Mouse (Mus musculus) hindbrain, embryonic 12.5 days (tissue): ENCODE results near the gene Clint1. TPM values are rescaled to one million over a fixed set of nuclear protein-coding genes. Genes with fewer than 3 reads are reported as not detected.

Source experiments
- ATAC-seq: fragments of 200-750 bp; cut with Nextera tagmentation; 2 replicates; pipeline ENCODE4 v1.8.0; 2017; ENCODE audit warnings: moderate TSS enrichment; ENCODE audit not compliant: low FRiP score
- H3K27ac ChIP-seq: fragments of 300-500 bp; sonication (generic); 2 replicates; pipeline ENCODE4 v1.5.1; 2016; ENCODE audit warnings: mild to moderate bottlenecking
- H3K27me3 ChIP-seq: fragments of 300-500 bp; sonication (generic); 2 replicates; pipeline ENCODE4 v1.6.1; 2016; ENCODE audit warnings: mild to moderate bottlenecking
- H3K36me3 ChIP-seq: fragments of 300-500 bp; sonication (generic); 2 replicates; pipeline ENCODE4 v1.6.1; 2016; ENCODE audit warnings: mild to moderate bottlenecking
- H3K4me1 ChIP-seq: fragments of 300-500 bp; sonication (generic); 2 replicates; pipeline ENCODE4 v1.6.1; 2016
- H3K4me2 ChIP-seq: fragments of 300-500 bp; sonication (generic); replicated peaks from 2 replicates; pipeline ENCODE4 v1.6.1; 2016; ENCODE audit warnings: mild to moderate bottlenecking
- H3K4me3 ChIP-seq: fragments of 300-500 bp; sonication (generic); 2 replicates; pipeline ENCODE4 v1.5.1; 2016; ENCODE audit warnings: mild to moderate bottlenecking
- H3K9ac ChIP-seq: fragments of 300-500 bp; sonication (generic); 2 replicates; pipeline ENCODE4 v1.6.1; 2016; ENCODE audit warnings: mild to moderate bottlenecking, moderate library complexity
- H3K9me3 ChIP-seq: fragments of 300-500 bp; sonication (generic); replicated peaks from 2 replicates; pipeline ENCODE4 v1.6.1; 2016; ENCODE audit warnings: mild to moderate bottlenecking
- WGBS: fragments of 180-500 bp; shearing (Covaris S2); methylation state at CpG from one replicate; pipeline ENCODE4 v1.1.7; 2016; 5-methylcytosine and 5-hydroxymethylcytosine counted together
- polyA plus RNA-seq: library from polyadenylated mRNA; unstranded; fragments of >200 nt; fragmentation: Nextera tagmentation; extraction: Ambion mirVana; gene quantifications from 2 replicates; pipeline ENCODE4 v1.2.1, GENCODE M21; 2016

Gene Clint1
- polyA plus RNA-seq, 1 experiment from 2014 or later = 82.3 TPM

- Histone ChIP-seq H3K9ac (no peak overlapping the region), H3K4me3 (no peak overlapping the region), H3K4me1 (peaks cover 24% of the 10 kb centered on the region), H3K9me3 (no peaks in the 10 kb centered on the region), H3K36me3 (0 out of 2 replicates have a peak, but pooled peaks cover 3% of the 10 kb centered on the region), H3K27ac (no peak overlapping the region), H3K27me3 (no peaks in the 10 kb centered on the region), H3K4me2 (no peak overlapping the region)
- 67% methylated on average over 3 of the region's 3 CpGs for WGBS
- ATAC-seq = no peak
These were observed 2.0 kb upstream of the Clint1 start for GRCm38 (mm10) chr11:45849859-45850258.

- no peak overlapping the region for H3K27ac ChIP-seq
- ATAC-seq = no peak
- no peaks in the 10 kb centered on the region for H3K27me3 ChIP-seq
- H3K4me2 ChIP-seq = no peak overlapping the region
- no peaks in the 10 kb centered on the region for H3K9me3 ChIP-seq
- H3K4me1 ChIP-seq = peaks cover 27% of the 10 kb centered on the region
- H3K36me3 ChIP-seq = 0 out of 2 replicates have a peak, but pooled peaks cover 3% of the 10 kb centered on the region
- H3K9ac ChIP-seq = no peak overlapping the region
- whole genome bisulfite sequencing = 50% methylated on average over 3 of the region's 3 CpGs
- no peak overlapping the region for H3K4me3 ChIP-seq
These were observed 1.5 kb upstream of the Clint1 start for GRCm38 (mm10) chr11:45850317-45850716.

GRCm38 (mm10) chr11:45852124-45852994, 508 bp downstream of the Clint1 start:
- Histone ChIP-seq H3K27ac (peak overlapping the region; percentile 84), H3K9ac (peak overlapping the region; percentile 98), H3K4me2 (peak overlapping the region; percentile 81), H3K4me3 (peak overlapping the region; percentile 99), H3K9me3 (no peaks in the 10 kb centered on the region), H3K4me1 (peaks cover 30% of the 10 kb centered on the region), H3K36me3 (0 out of 2 replicates have a peak, but pooled peaks cover 3% of the 10 kb centered on the region), H3K27me3 (no peaks in the 10 kb centered on the region)
- 2% methylated on average over 43 of the region's 58 CpGs for WGBS
- ATAC-seq = peak; percentile 88

- Histone ChIP-seq H3K27me3 (no peaks in the 10 kb centered on the region), H3K9me3 (no peaks in the 10 kb centered on the region), H3K36me3 (0 out of 2 replicates have a peak, but pooled peaks cover 3% of the 10 kb centered on the region), H3K4me1 (peaks cover 30% of the 10 kb centered on the region), H3K4me3 (peak overlapping the region; percentile 99; the same call in 1 of the 2 replicates), H3K27ac (no peak overlapping the region), H3K9ac (no peak overlapping the region), H3K4me2 (peak overlapping the region; percentile 81)
- 74% methylated on average over 6 of the region's 6 CpGs for WGBS
- ATAC-seq = no peak
These were observed 1.1 kb downstream of the Clint1 start for GRCm38 (mm10) chr11:45852995-45853317.

GRCm38 (mm10) chr11:45853916-45854315, 2.1 kb downstream of the Clint1 start:
- Histone ChIP-seq H3K4me2 (no peak overlapping the region), H3K27me3 (no peaks in the 10 kb centered on the region), H3K4me3 (no peak overlapping the region), H3K9ac (no peak overlapping the region), H3K27ac (no peak overlapping the region), H3K4me1 (peaks cover 30% of the 10 kb centered on the region), H3K36me3 (0 out of 2 replicates have a peak, but pooled peaks cover 3% of the 10 kb centered on the region), H3K9me3 (no peaks in the 10 kb centered on the region)
- 94% methylated on average over 2 of the region's 2 CpGs for WGBS
- ATAC-seq = no peak

- Histone ChIP-seq H3K4me3 (no peak overlapping the region), H3K9ac (no peak overlapping the region), H3K36me3 (0 out of 2 replicates have a peak, but pooled peaks cover 3% of the 10 kb centered on the region), H3K4me1 (peaks cover 30% of the 10 kb centered on the region), H3K27ac (no peak overlapping the region), H3K9me3 (no peaks in the 10 kb centered on the region), H3K27me3 (no peaks in the 10 kb centered on the region), H3K4me2 (no peak overlapping the region)
- WGBS = 74% methylated on average over 7 of the region's 7 CpGs
- ATAC-seq = no peak
These were observed 2.5 kb downstream of the Clint1 start for GRCm38 (mm10) chr11:45854381-45854780.

- Histone ChIP-seq H3K9ac (no peak overlapping the region), H3K4me1 (peaks cover 30% of the 10 kb centered on the region), H3K4me2 (no peak overlapping the region), H3K27me3 (no peaks in the 10 kb centered on the region), H3K27ac (no peak overlapping the region), H3K4me3 (no peak overlapping the region), H3K36me3 (0 out of 2 replicates have a peak, but pooled peaks cover 3% of the 10 kb centered on the region), H3K9me3 (no peaks in the 10 kb centered on the region)
- 78% methylated on average over 7 of the region's 7 CpGs for WGBS
- no peak for ATAC-seq
These were observed 3.7 kb downstream of the Clint1 start for GRCm38 (mm10) chr11:45855407-45856148.

GRCm38 (mm10) chr11:45856149-45856516, 4.3 kb downstream of the Clint1 start:
- peaks cover 30% of the 10 kb centered on the region for H3K4me1 ChIP-seq
- no peak overlapping the region for H3K4me3 ChIP-seq

GRCm38 (mm10) chr11:45861334-45861733, 9.5 kb downstream of the Clint1 start:
- Histone ChIP-seq H3K27me3 (no peaks in the 10 kb centered on the region), H3K4me3 (no peak overlapping the region), H3K9ac (no peak overlapping the region), H3K27ac (no peak overlapping the region), H3K4me1 (0 out of 2 replicates have a peak, but pooled peaks cover 3% of the 10 kb centered on the region), H3K36me3 (no peaks in the 10 kb centered on the region), H3K4me2 (no peak overlapping the region), H3K9me3 (no peaks in the 10 kb centered on the region)
- no peak for ATAC-seq
- WGBS = 85% methylated on average over 7 of the region's 7 CpGs

More at GRCm38 (mm10) chr11:45856149-45856516, 4.3 kb downstream of the Clint1 start:
- Histone ChIP-seq H3K27ac (no peak overlapping the region), H3K36me3 (0 out of 2 replicates have a peak, but pooled peaks cover 3% of the 10 kb centered on the region), H3K4me2 (no peak overlapping the region), H3K27me3 (no peaks in the 10 kb centered on the region), H3K9me3 (no peaks in the 10 kb centered on the region), H3K9ac (no peak overlapping the region)
- WGBS = 87% methylated on average over 6 of the region's 6 CpGs
- no peak for ATAC-seq

GRCm38 (mm10) chr11:45864409-45864808, 12.6 kb downstream of the Clint1 start:
- 93% methylated on average over 3 of the region's 3 CpGs for WGBS
- no peaks in the 10 kb centered on the region for H3K9me3 ChIP-seq
- no peak overlapping the region for H3K4me2 ChIP-seq
- no peaks in the 10 kb centered on the region for H3K36me3 ChIP-seq
- ATAC-seq = no peak
- H3K4me1 ChIP-seq = no peaks in the 10 kb centered on the region
- no peak overlapping the region for H3K9ac ChIP-seq
- no peaks in the 10 kb centered on the region for H3K27me3 ChIP-seq
- H3K4me3 ChIP-seq = no peak overlapping the region
- H3K27ac ChIP-seq = no peak overlapping the region

- ATAC-seq = no peak
- Histone ChIP-seq H3K27me3 (no peaks in the 10 kb centered on the region), H3K4me3 (no peak overlapping the region), H3K36me3 (no peaks in the 10 kb centered on the region), H3K9ac (no peak overlapping the region), H3K9me3 (no peaks in the 10 kb centered on the region), H3K27ac (no peak overlapping the region), H3K4me2 (no peak overlapping the region), H3K4me1 (no peaks in the 10 kb centered on the region; the same call in 1 of the 2 replicates)
- 95% methylated on average over 2 of the region's 2 CpGs for WGBS
These were observed 14.0 kb downstream of the Clint1 start for GRCm38 (mm10) chr11:45865861-45866260.

GRCm38 (mm10) chr11:45866534-45866933, 14.7 kb downstream of the Clint1 start:
- Histone ChIP-seq H3K9ac (no peak overlapping the region), H3K36me3 (no peaks in the 10 kb centered on the region), H3K4me1 (no peaks in the 10 kb centered on the region; the same call in 1 of the 2 replicates), H3K27ac (no peak overlapping the region), H3K27me3 (no peaks in the 10 kb centered on the region), H3K9me3 (no peaks in the 10 kb centered on the region), H3K4me3 (no peak overlapping the region), H3K4me2 (no peak overlapping the region)
- ATAC-seq = no peak
- WGBS = 92% methylated on average over 4 of the region's 4 CpGs
